Mouse (Mus musculus): Measurements from ENCODE around the gene Dlx2. TPM values are rescaled to one million over a fixed set of nuclear protein-coding genes. Genes with fewer than 3 reads are reported as not detected.

Dlx2 gene
- polyA plus RNA-seq, 1 experiment from 2014 or later = 21.9 TPM

DNA sequence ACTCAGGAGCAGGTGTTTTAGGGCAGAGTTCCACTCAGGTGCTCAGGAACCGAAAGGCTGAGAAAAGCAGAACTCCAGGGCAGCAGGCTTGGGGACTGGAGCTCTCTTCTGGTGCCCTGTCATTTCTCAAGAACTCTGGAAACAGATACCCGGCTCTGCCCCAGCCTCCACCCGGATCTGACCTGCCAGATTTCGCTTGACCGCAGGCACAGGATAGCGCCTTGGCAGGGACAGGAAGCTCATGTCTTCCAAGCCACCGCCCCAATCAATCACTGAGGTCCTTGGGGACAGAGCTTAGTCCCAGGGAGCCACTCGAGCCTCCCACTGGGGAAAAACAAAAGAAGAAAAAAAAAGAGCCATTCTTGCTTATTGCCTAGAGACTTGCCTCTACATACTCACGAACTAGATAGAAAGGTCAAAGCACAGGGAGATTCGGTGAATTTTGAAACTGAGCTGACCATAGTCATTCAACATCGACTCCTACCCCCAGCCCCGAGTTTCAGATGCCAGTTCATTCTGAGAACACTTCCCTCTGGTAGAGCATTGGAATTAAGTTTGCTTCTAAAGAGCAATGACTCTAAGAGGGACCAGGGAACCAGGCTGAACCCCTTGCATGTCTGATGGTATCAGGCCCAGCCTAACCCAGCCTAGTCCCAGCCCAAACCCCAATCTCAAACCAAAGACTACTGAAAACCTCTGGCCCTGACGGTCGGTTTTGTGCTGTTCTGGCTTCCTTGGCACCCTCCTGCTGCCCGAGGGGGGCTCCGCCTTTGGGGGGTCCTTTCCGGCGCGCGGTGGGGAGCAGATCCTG lies 12.1 kb downstream of the Dlx2 start:
- Histone ChIP-seq H3K27ac (peak overlapping the region; percentile 79), H3K4me3 (peak overlapping the region; percentile 43), H3K4me1 (peaks cover 2% of the 10 kb centered on the region; the same call in 1 of the 2 replicates), H3K36me3 (no peaks in the 10 kb centered on the region), H3K9me3 (no peaks in the 10 kb centered on the region), H3K27me3 (peaks cover 73% of the 10 kb centered on the region), H3K9ac (peak overlapping the region; percentile 58), H3K4me2 (replicated peaks) (peak overlapping the region; percentile 82)
- 1% methylated on average over 20 of the region's 20 CpGs for whole genome bisulfite sequencing
- ATAC-seq (ENCODE audit: insufficient number of reproducible peaks, insufficient read depth, low FRiP score, low TSS enrichment) = no peak

DNA sequence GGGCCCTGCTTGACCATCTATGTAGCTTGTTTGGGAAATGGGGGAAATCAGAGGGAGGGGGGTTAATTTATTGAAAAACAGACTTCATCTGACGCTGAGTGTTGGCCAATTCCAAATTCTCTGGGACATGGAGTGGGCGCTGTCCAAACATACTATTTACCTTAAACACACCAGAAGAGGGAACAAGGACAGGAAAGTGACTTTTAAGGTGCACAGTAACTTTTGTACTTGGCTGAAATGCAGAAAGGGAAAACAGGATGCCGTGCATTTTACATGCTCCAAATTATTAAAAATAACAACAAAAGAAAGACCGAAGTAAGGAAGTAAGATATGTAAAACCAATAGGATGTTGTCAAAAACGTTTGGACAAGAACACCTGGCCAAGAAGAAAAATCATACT lies 13.5 kb downstream of the Dlx2 start:
- Histone ChIP-seq H3K4me1 (0 out of 2 replicates have a peak, but pooled peaks cover 7% of the 10 kb centered on the region), H3K4me3 (peak overlapping the region; percentile 43), H3K4me2 (replicated peaks) (peak overlapping the region; percentile 82), H3K27ac (peak overlapping the region; percentile 88), H3K9ac (peak overlapping the region; percentile 48; the same call in 1 of the 2 replicates), H3K27me3 (peaks cover 75% of the 10 kb centered on the region), H3K36me3 (no peaks in the 10 kb centered on the region), H3K9me3 (no peaks in the 10 kb centered on the region)
- ATAC-seq (ENCODE audit: insufficient number of reproducible peaks, insufficient read depth, low FRiP score, low TSS enrichment) = no peak
- WGBS = 11% methylated on average over 5 of the region's 5 CpGs

GRCm38 (mm10) chr2:71531990-71532970 lies 14.3 kb downstream of the Dlx2 start:
- H3K27me3 ChIP-seq = peaks cover 74% of the 10 kb centered on the region
- peak overlapping the region; percentile 82 for H3K4me2 ChIP-seq (replicated peaks)
- 2% methylated on average over 43 of the region's 43 CpGs for WGBS
- peak overlapping the region; percentile 43 for H3K4me3 ChIP-seq
- no peak for ATAC-seq (ENCODE audit: insufficient number of reproducible peaks, insufficient read depth, low FRiP score, low TSS enrichment)
- H3K36me3 ChIP-seq = no peaks in the 10 kb centered on the region
- H3K9me3 ChIP-seq = no peaks in the 10 kb centered on the region
- peak overlapping the region; percentile 88 for H3K27ac ChIP-seq
- peak overlapping the region; percentile 48 for H3K9ac ChIP-seq
- H3K4me1 ChIP-seq = 0 out of 2 replicates have a peak, but pooled peaks cover 7% of the 10 kb centered on the region

GRCm38 (mm10) chr2:71531124-71531590 lies 15.4 kb downstream of the Dlx2 start:
- 0 out of 2 replicates have a peak, but pooled peaks cover 7% of the 10 kb centered on the region for H3K4me1 ChIP-seq
- peak overlapping the region; percentile 43 for H3K4me3 ChIP-seq
- 3% methylated on average over 12 of the region's 12 CpGs for WGBS
- no peak for ATAC-seq (ENCODE audit: insufficient number of reproducible peaks, insufficient read depth, low FRiP score, low TSS enrichment)
- no peaks in the 10 kb centered on the region for H3K9me3 ChIP-seq
- no peaks in the 10 kb centered on the region for H3K36me3 ChIP-seq
- H3K27me3 ChIP-seq = peaks cover 72% of the 10 kb centered on the region
- H3K9ac ChIP-seq = peak overlapping the region; percentile 48
- H3K4me2 ChIP-seq (replicated peaks) = peak overlapping the region; percentile 82
- peak overlapping the region; percentile 88 for H3K27ac ChIP-seq

GRCm38 (mm10) chr2:71530391-71531123 lies 16.0 kb downstream of the Dlx2 start:
- peaks cover 78% of the 10 kb centered on the region for H3K27me3 ChIP-seq
- H3K4me2 ChIP-seq (replicated peaks) = peak overlapping the region; percentile 82
- no peaks in the 10 kb centered on the region for H3K9me3 ChIP-seq
- WGBS = under 1% methylated on average over 34 of the region's 34 CpGs
- H3K4me1 ChIP-seq = 0 out of 2 replicates have a peak, but pooled peaks cover 7% of the 10 kb centered on the region
- peak overlapping the region; percentile 43 for H3K4me3 ChIP-seq
- H3K36me3 ChIP-seq = no peaks in the 10 kb centered on the region
- ATAC-seq (ENCODE audit: insufficient number of reproducible peaks, insufficient read depth, low FRiP score, low TSS enrichment) = no peak
- peak overlapping the region; percentile 88 for H3K27ac ChIP-seq
- peak overlapping the region; percentile 48 for H3K9ac ChIP-seq

GRCm38 (mm10) chr2:71529511-71530351 lies 16.8 kb downstream of the Dlx2 start:
- peak overlapping the region; percentile 79 for H3K9ac ChIP-seq
- peak; percentile 85 for ATAC-seq (ENCODE audit: insufficient number of reproducible peaks, insufficient read depth, low FRiP score, low TSS enrichment)
- 0 out of 2 replicates have a peak, but pooled peaks cover 7% of the 10 kb centered on the region for H3K4me1 ChIP-seq
- H3K4me2 ChIP-seq (replicated peaks) = peak overlapping the region; percentile 82
- H3K9me3 ChIP-seq = no peaks in the 10 kb centered on the region
- peaks cover 80% of the 10 kb centered on the region for H3K27me3 ChIP-seq
- no peaks in the 10 kb centered on the region for H3K36me3 ChIP-seq
- peak overlapping the region; percentile 88 for H3K27ac ChIP-seq
- under 1% methylated on average over 60 of the region's 60 CpGs for WGBS
- H3K4me3 ChIP-seq = peak overlapping the region; percentile 43

- Histone ChIP-seq H3K27ac (peak overlapping the region; percentile 88), H3K9ac (peak overlapping the region; percentile 79), H3K4me2 (replicated peaks) (peak overlapping the region; percentile 82), H3K4me3 (peak overlapping the region; percentile 43), H3K9me3 (no peaks in the 10 kb centered on the region), H3K36me3 (no peaks in the 10 kb centered on the region), H3K27me3 (peaks cover 77% of the 10 kb centered on the region), H3K4me1 (0 out of 2 replicates have a peak, but pooled peaks cover 7% of the 10 kb centered on the region)
- ATAC-seq (ENCODE audit: insufficient number of reproducible peaks, insufficient read depth, low FRiP score, low TSS enrichment) = peak; percentile 36; the same call in 1 of the 2 replicates
- WGBS = 1% methylated on average over 56 of the region's 57 CpGs
Measured at GRCm38 (mm10) chr2:71528714-71529510, 17.6 kb downstream of the Dlx2 start.

- peak within 1 kb of the TSS; percentile 43 for H3K4me3 ChIP-seq
- H3K27ac ChIP-seq = peak within 1 kb of the TSS; percentile 88
- H3K36me3 ChIP-seq = no peaks in the 10 kb centered on the region
- H3K4me1 ChIP-seq = 0 out of 2 replicates have a peak, but pooled peaks cover 13% of the 10 kb centered on the region
- H3K27me3 ChIP-seq = peaks cover 82% of the 10 kb centered on the region
- H3K9ac ChIP-seq = peak within 1 kb of the TSS; percentile 79
- no peaks in the 10 kb centered on the region for H3K9me3 ChIP-seq
- WGBS = under 1% methylated on average over 26 of the region's 26 CpGs
- ATAC-seq (ENCODE audit: insufficient number of reproducible peaks, insufficient read depth, low FRiP score, low TSS enrichment) = no peak
- H3K4me2 ChIP-seq (replicated peaks) = peak within 1 kb of the TSS; percentile 82
Measured at GRCm38 (mm10) chr2:71528014-71528713, 18.4 kb downstream of the Dlx2 start, which contains the start of gene Dlx1. Gene Dlx1 (plus strand): TSS chr2:71528113.

DNA sequence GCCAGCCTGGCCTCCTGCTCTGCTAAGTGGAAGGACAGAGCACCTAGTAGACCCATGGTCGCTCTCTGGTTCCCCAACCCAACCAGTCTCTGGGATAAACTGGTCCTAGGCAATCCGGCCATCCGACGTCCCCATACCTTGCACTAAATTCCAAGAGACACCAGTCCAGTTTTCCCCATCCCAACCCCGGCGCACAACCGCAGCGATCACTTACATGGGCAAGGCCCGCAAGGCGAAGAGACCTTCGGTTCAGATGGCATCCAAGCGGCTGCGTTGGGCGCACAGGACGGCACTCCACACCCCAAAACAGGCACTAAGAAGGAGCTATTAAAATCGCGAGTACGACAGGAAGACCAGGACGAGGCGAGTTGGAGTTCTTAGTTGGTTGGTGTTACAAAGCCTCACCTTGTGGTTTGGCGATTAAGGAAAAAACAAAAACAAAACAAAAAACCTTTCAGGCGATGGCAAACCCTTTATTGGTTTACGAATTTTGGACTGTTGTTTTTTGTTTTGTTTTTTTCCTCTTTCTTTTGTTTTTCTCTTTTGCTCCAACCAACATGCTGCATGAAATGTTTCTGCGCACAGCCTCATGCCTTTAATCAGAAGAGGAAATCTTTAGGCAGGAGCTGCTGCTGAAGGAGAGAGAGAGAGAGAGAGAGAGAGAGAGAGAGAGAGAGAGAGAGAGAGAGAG lies 19.1 kb downstream of the Dlx2 start:
- WGBS = 3% methylated on average over 24 of the region's 24 CpGs
- Histone ChIP-seq H3K36me3 (no peaks in the 10 kb centered on the region), H3K27me3 (peaks cover 84% of the 10 kb centered on the region), H3K27ac (peak overlapping the region; percentile 88; the same call in 1 of the 2 replicates), H3K9me3 (no peaks in the 10 kb centered on the region), H3K4me2 (replicated peaks) (peak overlapping the region; percentile 82), H3K4me3 (peak overlapping the region; percentile 22), H3K4me1 (0 out of 2 replicates have a peak, but pooled peaks cover 18% of the 10 kb centered on the region), H3K9ac (0 out of 2 replicates have a peak overlapping the region, but pooled peaks have one; percentile 79)
- ATAC-seq (ENCODE audit: insufficient number of reproducible peaks, insufficient read depth, low FRiP score, low TSS enrichment) = no peak
